Mouse (Mus musculus) forebrain, embryonic 10.5 days (tissue): ENCODE measurements around the gene Gpt2. TPM values are rescaled to one million over a fixed set of nuclear protein-coding genes. Genes with fewer than 3 reads are reported as not detected.

Experiments
- DNase-seq: peaks from one replicate; pipeline ENCODE4 v3.0.0-alpha.2; 2017; ENCODE audit warnings: low spot score; ENCODE audit errors: extremely low spot score
- H3K27ac ChIP-seq: fragments of 300-500 bp; sonication (generic); 2 replicates; pipeline ENCODE4 v1.5.1; 2016; ENCODE audit warnings: mild to moderate bottlenecking
- H3K27me3 ChIP-seq: fragments of 300-500 bp; sonication (generic); 2 replicates; pipeline ENCODE4 v1.6.1; 2016; ENCODE audit warnings: mild to moderate bottlenecking; ENCODE audit not compliant: poor library complexity, severe bottlenecking
- H3K36me3 ChIP-seq: fragments of 300-500 bp; sonication (generic); replicated peaks from 2 replicates; pipeline ENCODE4 v1.6.1; 2016; ENCODE audit warnings: mild to moderate bottlenecking, moderate library complexity
- H3K4me1 ChIP-seq: fragments of 300-500 bp; sonication (generic); 2 replicates; pipeline ENCODE4 v1.6.1; 2016
- H3K4me3 ChIP-seq: fragments of 300-500 bp; sonication (generic); 2 replicates; pipeline ENCODE4 v1.5.1; 2016; ENCODE audit warnings: mild to moderate bottlenecking, moderate library complexity
- H3K9me3 ChIP-seq: fragments of 300-500 bp; sonication (generic); 2 replicates; pipeline ENCODE4 v1.6.1; 2016; ENCODE audit warnings: mild to moderate bottlenecking, moderate library complexity
- WGBS: fragments of 180-500 bp; shearing (Covaris S2); methylation state at CpG from one replicate; pipeline ENCODE4 v1.1.7; 2016; 5-methylcytosine and 5-hydroxymethylcytosine counted together
- polyA plus RNA-seq: library from polyadenylated mRNA; unstranded; fragments of >200 nt; fragmentation: Nextera tagmentation; extraction: Ambion mirVana; gene quantifications from 2 replicates; pipeline ENCODE4 v1.2.1, GENCODE M21; 2016

The Gpt2 gene
- polyA plus RNA-seq, 1 experiment from 2014 or later = 32.2 TPM

GRCm38 (mm10) chr8:85492940-85493931 is 860 bp downstream of the Gpt2 start:
- Histone ChIP-seq H3K4me1 (peaks cover 25% of the 10 kb centered on the region), H3K9me3 (no peaks in the 10 kb centered on the region), H3K4me3 (peak overlapping the region; percentile 82), H3K27ac (peak overlapping the region; percentile 81), H3K27me3 (peaks cover 12% of the 10 kb centered on the region), H3K36me3 (peaks cover 13% of the 10 kb centered on the region; the same call in 1 of the 2 replicates)
- 7% methylated on average over 48 of the region's 49 CpGs for WGBS
- no peak for DNase-seq

- Histone ChIP-seq H3K4me1 (peaks cover 35% of the 10 kb centered on the region), H3K27ac (no peak overlapping the region), H3K27me3 (peaks cover 12% of the 10 kb centered on the region), H3K9me3 (no peaks in the 10 kb centered on the region), H3K4me3 (no peak overlapping the region), H3K36me3 (peaks cover 15% of the 10 kb centered on the region; the same call in 1 of the 2 replicates)
- WGBS = 84% methylated on average over 5 of the region's 5 CpGs
- DNase-seq = no peak
These were observed 3.7 kb downstream of the Gpt2 start for GRCm38 (mm10) chr8:85496125-85496524.

GRCm38 (mm10) chr8:85496778-85497177 is 4.4 kb downstream of the Gpt2 start:
- Histone ChIP-seq H3K4me3 (no peak overlapping the region), H3K9me3 (no peaks in the 10 kb centered on the region), H3K4me1 (peaks cover 30% of the 10 kb centered on the region), H3K27me3 (peaks cover 12% of the 10 kb centered on the region), H3K36me3 (peaks cover 15% of the 10 kb centered on the region; the same call in 1 of the 2 replicates), H3K27ac (no peak overlapping the region)
- WGBS = 91% methylated on average over 4 of the region's 4 CpGs
- no peak for DNase-seq

- WGBS = 18% methylated on average over 2 of the region's 2 CpGs
- H3K27ac ChIP-seq = no peak overlapping the region
- peaks cover 26% of the 10 kb centered on the region for H3K4me1 ChIP-seq
- H3K36me3 ChIP-seq = peaks cover 22% of the 10 kb centered on the region
- H3K9me3 ChIP-seq = no peaks in the 10 kb centered on the region
- H3K4me3 ChIP-seq = no peak overlapping the region
- no peak for DNase-seq
- H3K27me3 ChIP-seq = peaks cover 6% of the 10 kb centered on the region
These were observed 6.2 kb downstream of the Gpt2 start for GRCm38 (mm10) chr8:85498577-85498976.

- Histone ChIP-seq H3K27me3 (no peaks in the 10 kb centered on the region), H3K9me3 (no peaks in the 10 kb centered on the region), H3K27ac (no peak overlapping the region), H3K36me3 (peaks cover 34% of the 10 kb centered on the region), H3K4me3 (no peak overlapping the region), H3K4me1 (peaks cover 22% of the 10 kb centered on the region)
- WGBS = 96% methylated on average over 10 of the region's 10 CpGs
- DNase-seq = no peak
These were observed 8.1 kb downstream of the Gpt2 start for GRCm38 (mm10) chr8:85500460-85500859.

- H3K4me1 ChIP-seq = peaks cover 21% of the 10 kb centered on the region
- H3K9me3 ChIP-seq = no peaks in the 10 kb centered on the region
- no peak overlapping the region for H3K27ac ChIP-seq
- 81% methylated on average over 11 of the region's 11 CpGs for WGBS
- no peaks in the 10 kb centered on the region for H3K27me3 ChIP-seq
- no peak overlapping the region for H3K4me3 ChIP-seq
- DNase-seq = no peak
- H3K36me3 ChIP-seq = peaks cover 40% of the 10 kb centered on the region
These were observed 8.7 kb downstream of the Gpt2 start for GRCm38 (mm10) chr8:85500955-85501685.

- no peak for DNase-seq
- H3K27ac ChIP-seq = no peak overlapping the region
- 79% methylated on average over 2 of the region's 2 CpGs for WGBS
- H3K9me3 ChIP-seq = no peaks in the 10 kb centered on the region
- H3K36me3 ChIP-seq = peaks cover 45% of the 10 kb centered on the region
- H3K4me1 ChIP-seq = peaks cover 24% of the 10 kb centered on the region
- H3K4me3 ChIP-seq = no peak overlapping the region
- H3K27me3 ChIP-seq = no peaks in the 10 kb centered on the region
These were observed 10.0 kb downstream of the Gpt2 start for GRCm38 (mm10) chr8:85502381-85502780.

- Histone ChIP-seq H3K27me3 (no peaks in the 10 kb centered on the region), H3K36me3 (peaks cover 52% of the 10 kb centered on the region), H3K4me1 (peaks cover 24% of the 10 kb centered on the region), H3K27ac (no peak overlapping the region), H3K9me3 (no peaks in the 10 kb centered on the region), H3K4me3 (no peak overlapping the region)
- no peak for DNase-seq
- WGBS = 44% methylated on average over 3 of the region's 3 CpGs
These were observed 10.7 kb downstream of the Gpt2 start for GRCm38 (mm10) chr8:85503065-85503464.

GRCm38 (mm10) chr8:85504704-85505103 is 12.3 kb downstream of the Gpt2 start:
- no peaks in the 10 kb centered on the region for H3K27me3 ChIP-seq
- H3K4me3 ChIP-seq = no peak overlapping the region
- 90% methylated on average over 6 of the region's 6 CpGs for WGBS
- H3K27ac ChIP-seq = no peak overlapping the region
- no peak for DNase-seq
- peaks cover 13% of the 10 kb centered on the region for H3K4me1 ChIP-seq
- H3K9me3 ChIP-seq = no peaks in the 10 kb centered on the region
- H3K36me3 ChIP-seq = peaks cover 68% of the 10 kb centered on the region

- H3K27me3 ChIP-seq = no peaks in the 10 kb centered on the region
- peaks cover 84% of the 10 kb centered on the region for H3K36me3 ChIP-seq
- H3K9me3 ChIP-seq = no peaks in the 10 kb centered on the region
- H3K4me3 ChIP-seq = no peak overlapping the region
- no peak overlapping the region for H3K27ac ChIP-seq
- peaks cover 13% of the 10 kb centered on the region for H3K4me1 ChIP-seq
- no peak for DNase-seq
- 81% methylated on average over 4 of the region's 4 CpGs for WGBS
These were observed 14.2 kb downstream of the Gpt2 start for GRCm38 (mm10) chr8:85506620-85507019.

GRCm38 (mm10) chr8:85508661-85509060 is 16.3 kb downstream of the Gpt2 start:
- H3K4me1 ChIP-seq = peaks cover 5% of the 10 kb centered on the region; the same call in 1 of the 2 replicates
- H3K27me3 ChIP-seq = no peaks in the 10 kb centered on the region
- no peak for DNase-seq
- 76% methylated on average over 4 of the region's 4 CpGs for WGBS
- H3K9me3 ChIP-seq = no peaks in the 10 kb centered on the region
- no peak overlapping the region for H3K27ac ChIP-seq
- peaks cover 96% of the 10 kb centered on the region for H3K36me3 ChIP-seq
- H3K4me3 ChIP-seq = no peak overlapping the region

- no peak overlapping the region for H3K4me3 ChIP-seq
- no peaks in the 10 kb centered on the region for H3K27me3 ChIP-seq
- no peaks in the 10 kb centered on the region for H3K9me3 ChIP-seq
- H3K4me1 ChIP-seq = no peaks in the 10 kb centered on the region
- no peak overlapping the region for H3K27ac ChIP-seq
- 94% methylated on average over 8 of the region's 8 CpGs for WGBS
- peaks cover 96% of the 10 kb centered on the region for H3K36me3 ChIP-seq
- no peak for DNase-seq
These were observed 19.9 kb downstream of the Gpt2 start for GRCm38 (mm10) chr8:85512234-85512633.

GRCm38 (mm10) chr8:85513283-85513682 is 20.9 kb downstream of the Gpt2 start:
- 88% methylated on average over 4 of the region's 4 CpGs for WGBS
- Histone ChIP-seq H3K9me3 (no peaks in the 10 kb centered on the region), H3K27me3 (no peaks in the 10 kb centered on the region), H3K27ac (no peak overlapping the region), H3K36me3 (peaks cover 96% of the 10 kb centered on the region), H3K4me3 (no peak overlapping the region), H3K4me1 (no peaks in the 10 kb centered on the region)
- DNase-seq = no peak
